Mouse (Mus musculus): ENCODE results near the gene Mrpl53.

GRCm38 (mm10) chr6:83086121-83087035 lies 22.5 kb upstream of the Mrpl53 start, which contains the start of gene Lbx2:
- TF ChIP-seq CTCF (IDR thresholded peaks at IDR 0.05; ENCODE audit: extremely low read depth, insufficient read depth, low read length) (no peak), POLR2A (IDR thresholded peaks at IDR 0.05; ENCODE audit: extremely low read depth, insufficient read depth, low read length) (no peak)
